Mouse (Mus musculus): ENCODE data around the gene Tubb1. TPM values are rescaled to one million over a fixed set of nuclear protein-coding genes. Genes with fewer than 3 reads are reported as not detected.

Gene Tubb1
- polyA plus RNA-seq, 1 experiment: not detected

DNA sequence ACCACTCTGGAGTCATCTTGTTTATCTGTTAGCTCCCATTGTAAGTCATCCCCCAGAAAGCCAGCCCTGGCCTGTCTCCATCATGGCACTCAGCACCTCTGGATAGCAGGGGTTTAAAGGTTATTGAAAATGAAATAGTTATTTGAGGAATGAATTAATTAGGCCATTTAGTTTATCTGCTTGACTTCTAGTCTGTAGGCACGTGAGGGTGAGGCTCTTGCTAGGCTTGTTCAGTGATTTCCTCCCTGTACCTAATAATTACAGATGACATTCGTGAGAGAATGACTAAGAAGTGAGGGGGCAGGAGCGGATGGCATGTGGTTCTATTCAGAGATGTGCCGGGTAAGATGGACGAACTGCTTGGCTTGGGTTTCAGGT, 23.0 kb downstream of the Tubb1 start:
- Histone ChIP-seq H3K4me1 (ENCODE audit: control insufficient read depth, insufficient read depth, low read length) (peaks cover 9% of the 10 kb centered on the region), H3K4me3 (ENCODE audit: insufficient read depth, low read depth, low read length) (peak overlapping the region; percentile 87), H3K27ac (ENCODE audit: insufficient read depth, low read depth, low read length) (no peak overlapping the region)
- WGBS: 39% methylated on average over 5 of the region's 5 CpGs
- TF ChIP-seq POLR2A (IDR thresholded peaks at IDR 0.05; ENCODE audit: insufficient read depth, low read depth, low read length) (no peak), CTCF (IDR thresholded peaks at IDR 0.05; ENCODE audit: insufficient read depth, low read depth, low read length) (no peak)

DNA sequence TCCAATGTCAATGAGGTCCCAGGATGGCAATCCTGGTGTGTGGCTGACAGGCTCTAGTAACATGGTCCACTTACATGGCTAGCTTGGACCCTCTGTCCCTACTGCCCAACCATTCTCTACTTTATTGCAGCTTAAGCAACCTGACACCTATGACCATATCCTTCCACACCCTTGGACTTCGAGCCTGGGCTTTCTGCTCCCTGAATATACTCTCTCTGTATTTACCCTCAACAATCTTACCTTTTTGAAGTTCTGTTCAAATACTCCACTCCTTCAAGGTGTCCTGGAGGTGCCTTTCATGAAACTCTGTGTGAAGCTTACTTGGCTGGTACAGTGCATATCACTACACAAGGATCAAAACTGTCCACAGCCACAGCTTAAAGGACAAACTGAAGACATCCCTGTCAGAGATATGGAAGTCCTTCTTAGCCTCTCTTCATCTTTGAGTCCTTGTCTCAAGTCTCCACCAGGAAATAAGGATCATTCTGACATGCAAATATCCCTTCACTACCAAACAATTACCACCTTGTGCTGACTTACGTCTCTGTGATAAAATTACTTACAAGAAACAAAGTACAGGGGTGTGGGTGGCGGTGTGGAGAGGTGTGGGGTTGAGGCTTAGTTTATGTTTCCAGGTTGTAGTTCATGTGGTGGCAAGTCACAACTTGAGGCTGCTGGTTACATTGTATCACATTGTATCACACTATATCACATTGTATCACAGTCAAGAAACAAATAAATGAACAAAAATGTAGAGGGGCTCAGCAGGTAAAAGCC, 27.2 kb downstream of the Tubb1 start:
- peaks cover 3% of the 10 kb centered on the region for H3K4me1 ChIP-seq (ENCODE audit: control insufficient read depth, insufficient read depth, low read length)
- H3K4me3 ChIP-seq (ENCODE audit: insufficient read depth, low read depth, low read length): no peak overlapping the region
- 71% methylated on average over 3 of the region's 3 CpGs for WGBS
- no peak for TF ChIP-seq POLR2A (IDR thresholded peaks at IDR 0.05; ENCODE audit: insufficient read depth, low read depth, low read length)
- TF ChIP-seq CTCF (IDR thresholded peaks at IDR 0.05; ENCODE audit: insufficient read depth, low read depth, low read length): no peak
- H3K27ac ChIP-seq (ENCODE audit: insufficient read depth, low read depth, low read length): no peak overlapping the region

DNA sequence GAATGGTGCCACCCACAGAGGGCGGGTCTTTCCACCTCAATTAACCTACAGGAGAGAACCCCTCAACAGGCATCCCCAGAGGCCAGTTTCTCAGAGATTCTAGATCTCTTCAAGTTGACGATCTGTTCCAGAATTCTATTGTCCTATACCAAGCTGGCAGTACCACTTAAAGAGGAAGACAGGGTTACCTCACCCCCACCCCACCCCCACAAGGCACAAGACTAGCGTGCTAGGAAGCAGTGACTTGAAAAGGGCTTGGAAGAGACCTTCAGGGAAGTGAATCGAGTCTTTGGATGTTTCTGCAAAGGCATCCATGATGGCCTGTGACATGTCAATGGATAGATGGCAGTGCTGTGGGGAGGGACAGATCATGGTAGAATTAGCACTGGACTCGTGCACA, 28.3 kb downstream of the Tubb1 start:
- Histone ChIP-seq H3K27ac (ENCODE audit: insufficient read depth, low read depth, low read length) (no peak overlapping the region), H3K4me3 (ENCODE audit: insufficient read depth, low read depth, low read length) (no peak overlapping the region), H3K4me1 (ENCODE audit: control insufficient read depth, insufficient read depth, low read length) (no peaks in the 10 kb centered on the region)
- TF ChIP-seq POLR2A (IDR thresholded peaks at IDR 0.05; ENCODE audit: insufficient read depth, low read depth, low read length): no peak
- no peak for TF ChIP-seq CTCF (IDR thresholded peaks at IDR 0.05; ENCODE audit: insufficient read depth, low read depth, low read length)
- WGBS: 64% methylated on average over 5 of the region's 5 CpGs

DNA sequence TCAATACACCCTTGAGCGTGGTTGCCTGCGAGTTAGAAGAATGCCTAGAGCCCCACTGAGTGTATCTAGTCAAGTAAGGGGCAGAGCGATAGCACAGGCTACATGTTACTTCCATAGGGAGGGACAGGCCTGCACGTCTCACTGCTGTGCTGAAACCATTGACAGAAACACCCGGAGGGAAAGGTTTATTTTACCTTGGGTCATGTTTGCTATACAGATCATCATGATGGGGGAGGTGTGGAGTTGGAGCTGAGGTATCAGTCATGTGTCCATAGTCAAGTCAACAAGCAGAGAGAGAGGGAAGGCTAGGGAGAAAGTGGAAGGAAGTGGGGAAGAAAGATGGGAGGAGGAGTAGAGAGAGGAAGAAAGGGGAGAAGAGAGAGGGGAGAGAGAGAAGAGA, 36.5 kb downstream of the Tubb1 start:
- H3K4me1 ChIP-seq (ENCODE audit: control insufficient read depth, insufficient read depth, low read length): no peaks in the 10 kb centered on the region
- 91% methylated on average over 5 of the region's 5 CpGs for WGBS
- H3K4me3 ChIP-seq (ENCODE audit: insufficient read depth, low read depth, low read length): no peak overlapping the region
- H3K27ac ChIP-seq (ENCODE audit: insufficient read depth, low read depth, low read length): no peak overlapping the region
- TF ChIP-seq POLR2A (IDR thresholded peaks at IDR 0.05; ENCODE audit: insufficient read depth, low read depth, low read length): no peak
- TF ChIP-seq CTCF (IDR thresholded peaks at IDR 0.05; ENCODE audit: insufficient read depth, low read depth, low read length): no peak

DNA sequence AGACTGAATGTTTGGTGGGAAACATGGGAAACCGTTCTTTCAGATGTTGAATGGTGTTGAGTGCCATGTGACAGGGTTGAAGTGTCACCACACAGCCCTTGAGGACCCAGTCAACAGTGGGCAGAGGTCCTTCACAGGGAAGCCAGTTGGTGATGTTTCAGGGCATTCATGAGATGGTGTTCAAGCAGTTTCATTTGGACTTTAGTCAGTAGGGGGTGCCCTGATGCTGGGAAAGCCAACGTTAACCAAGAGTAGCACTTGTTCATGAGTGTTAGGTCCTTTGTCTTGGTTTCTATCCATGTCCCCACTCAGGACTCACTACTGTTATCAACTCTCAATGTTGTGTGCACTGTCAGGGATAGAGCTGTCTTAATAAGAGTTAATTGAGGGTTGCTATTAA, 42.4 kb downstream of the Tubb1 start:
- WGBS: 60% methylated on average over 2 of the region's 2 CpGs
- no peak overlapping the region for H3K4me3 ChIP-seq (ENCODE audit: insufficient read depth, low read depth, low read length)
- TF ChIP-seq CTCF (IDR thresholded peaks at IDR 0.05; ENCODE audit: insufficient read depth, low read depth, low read length) (no peak), POLR2A (IDR thresholded peaks at IDR 0.05; ENCODE audit: insufficient read depth, low read depth, low read length) (no peak)

DNA sequence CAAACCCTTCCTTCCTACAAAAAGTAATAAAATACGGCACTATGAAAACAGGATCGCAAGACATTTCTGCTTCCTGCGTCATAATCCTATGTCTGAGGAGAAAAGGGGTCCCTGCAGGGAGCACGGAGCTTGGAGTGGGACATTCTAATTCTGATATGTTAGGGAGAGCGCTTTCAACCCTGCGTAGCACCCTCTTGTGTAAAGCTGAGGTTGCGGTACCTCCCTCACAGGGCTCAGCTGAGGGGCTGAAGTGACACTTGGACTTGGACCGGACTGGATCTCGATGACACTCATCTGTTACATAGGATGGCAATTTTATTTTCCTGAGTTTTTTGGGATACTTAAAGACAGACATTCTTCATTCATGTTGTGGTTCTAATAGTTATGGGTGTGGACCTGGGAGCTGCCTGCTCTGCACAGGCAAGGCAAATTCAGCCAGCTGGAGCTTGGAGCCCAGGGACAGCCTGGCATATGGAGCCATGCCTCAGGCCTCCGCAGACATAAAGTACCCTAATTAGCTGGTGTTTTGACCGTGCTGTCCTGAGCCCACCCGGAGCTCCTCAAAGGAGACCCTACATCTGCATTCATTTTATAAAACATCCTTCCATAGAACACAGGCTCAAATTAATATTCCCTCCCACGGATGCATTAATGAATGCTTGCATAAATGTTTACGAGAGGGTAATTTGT, 50.5 kb downstream of the Tubb1 start:
- Histone ChIP-seq H3K27ac (ENCODE audit: insufficient read depth, low read depth, low read length) (no peak overlapping the region), H3K4me3 (ENCODE audit: insufficient read depth, low read depth, low read length) (no peak overlapping the region), H3K4me1 (ENCODE audit: control insufficient read depth, insufficient read depth, low read length) (peaks cover 3% of the 10 kb centered on the region)
- WGBS: 82% methylated on average over 14 of the region's 14 CpGs
- TF ChIP-seq CTCF (IDR thresholded peaks at IDR 0.05; ENCODE audit: insufficient read depth, low read depth, low read length) (no peak), POLR2A (IDR thresholded peaks at IDR 0.05; ENCODE audit: insufficient read depth, low read depth, low read length) (no peak)

More for the DNA sequence above, 42.4 kb downstream of the Tubb1 start:
- no peak overlapping the region for H3K27ac ChIP-seq (ENCODE audit: insufficient read depth, low read depth, low read length)
- H3K4me1 ChIP-seq (ENCODE audit: control insufficient read depth, insufficient read depth, low read length): no peaks in the 10 kb centered on the region

DNA sequence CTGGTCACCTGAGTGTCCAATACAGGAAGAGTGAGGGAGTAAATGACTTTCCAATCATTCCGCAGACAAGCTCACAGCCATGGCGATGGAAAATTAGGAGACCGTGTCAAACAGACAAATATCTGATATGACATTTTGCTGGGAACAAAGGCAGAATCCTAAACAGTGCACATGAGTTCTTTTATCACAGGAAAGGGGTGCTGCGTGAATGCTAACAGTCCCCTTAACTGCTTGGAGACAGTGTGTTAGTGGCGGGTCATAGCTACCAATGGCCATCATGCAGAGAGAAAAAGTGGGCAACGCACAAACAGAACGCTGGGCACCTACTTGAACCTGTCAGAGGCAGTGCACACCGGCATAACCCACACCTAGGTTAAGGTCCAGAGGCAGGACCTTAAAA, 51.0 kb downstream of the Tubb1 start:
- 94% methylated on average over 8 of the region's 8 CpGs for WGBS
- H3K27ac ChIP-seq (ENCODE audit: insufficient read depth, low read depth, low read length): no peak overlapping the region
- no peak for TF ChIP-seq POLR2A (IDR thresholded peaks at IDR 0.05; ENCODE audit: insufficient read depth, low read depth, low read length)
- no peak for TF ChIP-seq CTCF (IDR thresholded peaks at IDR 0.05; ENCODE audit: insufficient read depth, low read depth, low read length)
- no peak overlapping the region for H3K4me3 ChIP-seq (ENCODE audit: insufficient read depth, low read depth, low read length)
- peaks cover 3% of the 10 kb centered on the region for H3K4me1 ChIP-seq (ENCODE audit: control insufficient read depth, insufficient read depth, low read length)

DNA sequence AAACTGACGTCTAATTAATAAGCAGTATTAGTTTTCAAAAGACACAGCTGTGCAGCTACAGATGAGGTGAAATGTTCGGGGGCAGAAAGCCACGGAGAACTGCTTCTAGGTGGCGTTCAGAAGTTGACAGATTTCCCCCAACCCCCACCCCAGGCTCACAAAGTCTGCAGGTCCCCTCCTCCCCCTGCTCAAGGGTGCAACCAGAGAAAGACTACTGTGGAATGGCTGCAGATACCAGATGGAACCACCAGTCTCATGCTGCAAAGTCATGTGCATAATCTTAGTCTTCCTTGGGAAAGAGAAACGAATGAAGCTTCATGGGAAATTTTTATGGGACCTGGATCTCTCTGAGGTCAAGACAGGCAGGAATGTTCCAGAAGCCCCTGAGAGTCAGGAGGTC, 51.8 kb downstream of the Tubb1 start:
- H3K4me1 ChIP-seq (ENCODE audit: control insufficient read depth, insufficient read depth, low read length): peaks cover 3% of the 10 kb centered on the region
- TF ChIP-seq POLR2A (IDR thresholded peaks at IDR 0.05; ENCODE audit: insufficient read depth, low read depth, low read length) (no peak), CTCF (IDR thresholded peaks at IDR 0.05; ENCODE audit: insufficient read depth, low read depth, low read length) (no peak)
- no peak overlapping the region for H3K4me3 ChIP-seq (ENCODE audit: insufficient read depth, low read depth, low read length)
- WGBS: 43% methylated on average over 5 of the region's 5 CpGs
- H3K27ac ChIP-seq (ENCODE audit: insufficient read depth, low read depth, low read length): no peak overlapping the region

DNA sequence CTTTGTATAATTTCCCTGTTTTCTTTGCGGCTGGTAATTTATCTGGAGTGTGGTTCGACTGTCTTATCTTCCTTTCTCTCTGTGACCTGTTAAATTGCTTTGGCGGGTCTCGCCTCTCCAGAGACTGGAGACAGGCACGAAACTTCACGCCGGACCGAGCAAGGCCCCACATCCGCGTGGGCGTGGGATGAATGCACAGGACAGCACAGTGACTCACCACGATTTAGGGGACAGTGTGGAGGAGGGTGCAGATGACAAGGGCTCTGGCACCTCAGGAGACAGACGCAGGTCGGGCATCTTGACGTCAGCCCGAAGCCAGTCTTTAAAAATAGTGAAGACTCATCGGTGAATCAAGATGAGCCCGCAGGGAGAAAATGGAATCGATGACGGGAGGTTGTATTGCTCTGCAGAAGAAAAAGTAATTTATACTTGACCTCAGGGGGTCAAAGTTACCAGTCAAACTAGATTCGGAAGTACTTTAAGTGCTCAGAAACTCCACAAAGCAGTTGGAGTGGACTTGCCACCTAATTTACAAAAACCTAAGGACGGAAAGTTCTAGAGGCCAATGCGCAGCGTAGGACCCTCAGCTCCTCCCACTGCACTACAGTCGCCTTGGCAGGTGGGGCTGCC, 52.5 kb downstream of the Tubb1 start:
- Histone ChIP-seq H3K4me1 (ENCODE audit: control insufficient read depth, insufficient read depth, low read length) (peaks cover 3% of the 10 kb centered on the region), H3K4me3 (ENCODE audit: insufficient read depth, low read depth, low read length) (no peak overlapping the region), H3K27ac (ENCODE audit: insufficient read depth, low read depth, low read length) (no peak overlapping the region)
- 75% methylated on average over 25 of the region's 25 CpGs for WGBS
- TF ChIP-seq POLR2A (IDR thresholded peaks at IDR 0.05; ENCODE audit: insufficient read depth, low read depth, low read length): no peak
- TF ChIP-seq CTCF (IDR thresholded peaks at IDR 0.05; ENCODE audit: insufficient read depth, low read depth, low read length): no peak

Other genes with a start within 250 kb of the Tubb1 start
- gene Gnas, start 166.4 kb upstream of the Tubb1 start, polyA plus RNA-seq (2012; ENCODE audit: insufficient read depth, insufficient read length, low replicate concordance, missing spikeins): 195 and 698 TPM in 2 replicates
- gene Gm20721, start 104.0 kb upstream of the Tubb1 start, polyA plus RNA-seq (2012; ENCODE audit: insufficient read depth, insufficient read length, low replicate concordance, missing spikeins): not detected in 2 replicates
- gene Nelfcd, start 34.9 kb upstream of the Tubb1 start, polyA plus RNA-seq (2012; ENCODE audit: insufficient read depth, insufficient read length, low replicate concordance, missing spikeins): not detected in 2 replicates
- gene Ctsz, start 11.7 kb upstream of the Tubb1 start, polyA plus RNA-seq (2012; ENCODE audit: insufficient read depth, insufficient read length, low replicate concordance, missing spikeins): not detected in 2 replicates
- gene Atp5e, start 13.4 kb downstream of the Tubb1 start, polyA plus RNA-seq (2012; ENCODE audit: insufficient read depth, insufficient read length, low replicate concordance, missing spikeins): not detected in 2 replicates
- gene Prelid3b, start 22.4 kb downstream of the Tubb1 start, polyA plus RNA-seq (2012; ENCODE audit: insufficient read depth, insufficient read length, low replicate concordance, missing spikeins): not detected in 2 replicates
- not detected in 2 replicates for gene Zfp831, start 192.8 kb downstream of the Tubb1 start, polyA plus RNA-seq (2012; ENCODE audit: insufficient read depth, insufficient read length, low replicate concordance, missing spikeins)